Mouse (Mus musculus): ENCODE measurements around the gene Phb2. TPM values are rescaled to one million over a fixed set of nuclear protein-coding genes. Genes with fewer than 3 reads are reported as not detected.
A peak's percentile ranks its signal among the peaks of the same experiment; 100 is the strongest.

Phb2 gene
- polyA plus RNA-seq, 1 experiment, result 104 TPM

- Histone ChIP-seq H3K27ac (ENCODE audit: insufficient read depth, low read length) (no peak overlapping the region), H3K4me1 (ENCODE audit: control insufficient read depth, insufficient read depth, low read length) (peaks cover 4% of the 10 kb centered on the region), H3K4me3 (ENCODE audit: insufficient read depth, low read length) (no peak overlapping the region)
- TF ChIP-seq POLR2A (IDR thresholded peaks at IDR 0.05; ENCODE audit: extremely low read depth, insufficient read depth, low read length), result no peak
- TF ChIP-seq CTCF (IDR thresholded peaks at IDR 0.05; ENCODE audit: extremely low read depth, insufficient read depth, low read length), result 0 out of 2 replicates have a peak, but pooled peaks have one; percentile 4
Measured at GRCm38 (mm10) chr6:124702102-124702783, 9.9 kb upstream of the Phb2 start.

GRCm38 (mm10) chr6:124702784-124703103 is 9.4 kb upstream of the Phb2 start:
- H3K4me3 ChIP-seq (ENCODE audit: insufficient read depth, low read length), result no peak overlapping the region
- peaks cover 4% of the 10 kb centered on the region for H3K4me1 ChIP-seq (ENCODE audit: control insufficient read depth, insufficient read depth, low read length)
- H3K27ac ChIP-seq (ENCODE audit: insufficient read depth, low read length), result no peak overlapping the region
- TF ChIP-seq CTCF (IDR thresholded peaks at IDR 0.05; ENCODE audit: extremely low read depth, insufficient read depth, low read length) (peak; percentile 77), POLR2A (IDR thresholded peaks at IDR 0.05; ENCODE audit: extremely low read depth, insufficient read depth, low read length) (no peak)

- no peak overlapping the region for H3K27ac ChIP-seq (ENCODE audit: insufficient read depth, low read length)
- H3K4me3 ChIP-seq (ENCODE audit: insufficient read depth, low read length), result no peak overlapping the region
- TF ChIP-seq POLR2A (IDR thresholded peaks at IDR 0.05; ENCODE audit: extremely low read depth, insufficient read depth, low read length) (no peak), CTCF (IDR thresholded peaks at IDR 0.05; ENCODE audit: extremely low read depth, insufficient read depth, low read length) (no peak)
- peaks cover 4% of the 10 kb centered on the region for H3K4me1 ChIP-seq (ENCODE audit: control insufficient read depth, insufficient read depth, low read length)
Measured at GRCm38 (mm10) chr6:124703789-124704188, 8.3 kb upstream of the Phb2 start.

GRCm38 (mm10) chr6:124704417-124704816 is 7.7 kb upstream of the Phb2 start:
- Histone ChIP-seq H3K4me1 (ENCODE audit: control insufficient read depth, insufficient read depth, low read length) (peaks cover 4% of the 10 kb centered on the region), H3K4me3 (ENCODE audit: insufficient read depth, low read length) (no peak overlapping the region), H3K27ac (ENCODE audit: insufficient read depth, low read length) (no peak overlapping the region)
- TF ChIP-seq CTCF (IDR thresholded peaks at IDR 0.05; ENCODE audit: extremely low read depth, insufficient read depth, low read length), result no peak
- no peak for TF ChIP-seq POLR2A (IDR thresholded peaks at IDR 0.05; ENCODE audit: extremely low read depth, insufficient read depth, low read length)

GRCm38 (mm10) chr6:124706061-124706627 is 6.0 kb upstream of the Phb2 start:
- Histone ChIP-seq H3K27ac (ENCODE audit: insufficient read depth, low read length) (no peak overlapping the region), H3K4me3 (ENCODE audit: insufficient read depth, low read length) (no peak overlapping the region), H3K4me1 (ENCODE audit: control insufficient read depth, insufficient read depth, low read length) (peaks cover 1% of the 10 kb centered on the region; the same call in 1 of the 2 replicates)
- no peak for TF ChIP-seq CTCF (IDR thresholded peaks at IDR 0.05; ENCODE audit: extremely low read depth, insufficient read depth, low read length)
- no peak for TF ChIP-seq POLR2A (IDR thresholded peaks at IDR 0.05; ENCODE audit: extremely low read depth, insufficient read depth, low read length)

- TF ChIP-seq POLR2A (IDR thresholded peaks at IDR 0.05; ENCODE audit: extremely low read depth, insufficient read depth, low read length) (no peak), CTCF (IDR thresholded peaks at IDR 0.05; ENCODE audit: extremely low read depth, insufficient read depth, low read length) (no peak)
- Histone ChIP-seq H3K4me1 (ENCODE audit: control insufficient read depth, insufficient read depth, low read length) (peaks cover 4% of the 10 kb centered on the region; the same call in 1 of the 2 replicates), H3K4me3 (ENCODE audit: insufficient read depth, low read length) (no peak overlapping the region), H3K27ac (ENCODE audit: insufficient read depth, low read length) (no peak overlapping the region)
Measured at GRCm38 (mm10) chr6:124708289-124708889, 3.7 kb upstream of the Phb2 start.

- TF ChIP-seq CTCF (IDR thresholded peaks at IDR 0.05; ENCODE audit: extremely low read depth, insufficient read depth, low read length), result no peak
- no peak for TF ChIP-seq POLR2A (IDR thresholded peaks at IDR 0.05; ENCODE audit: extremely low read depth, insufficient read depth, low read length)
- Histone ChIP-seq H3K4me1 (ENCODE audit: control insufficient read depth, insufficient read depth, low read length) (peaks cover 4% of the 10 kb centered on the region; the same call in 1 of the 2 replicates), H3K27ac (ENCODE audit: insufficient read depth, low read length) (no peak overlapping the region), H3K4me3 (ENCODE audit: insufficient read depth, low read length) (peak overlapping the region; percentile 68)
Measured at GRCm38 (mm10) chr6:124712918-124713317, 782 bp downstream of the Phb2 start.

GRCm38 (mm10) chr6:124716864-124717490 is 4.8 kb downstream of the Phb2 start:
- H3K27ac ChIP-seq (ENCODE audit: insufficient read depth, low read length), result no peak overlapping the region
- H3K4me1 ChIP-seq (ENCODE audit: control insufficient read depth, insufficient read depth, low read length), result peaks cover 4% of the 10 kb centered on the region; the same call in 1 of the 2 replicates
- no peak for TF ChIP-seq POLR2A (IDR thresholded peaks at IDR 0.05; ENCODE audit: extremely low read depth, insufficient read depth, low read length)
- peak; percentile 52 for TF ChIP-seq CTCF (IDR thresholded peaks at IDR 0.05; ENCODE audit: extremely low read depth, insufficient read depth, low read length)

GRCm38 (mm10) chr6:124717968-124718367 is 5.8 kb downstream of the Phb2 start:
- Histone ChIP-seq H3K27ac (ENCODE audit: insufficient read depth, low read length) (no peak overlapping the region), H3K4me3 (ENCODE audit: insufficient read depth, low read length) (no peak overlapping the region), H3K4me1 (ENCODE audit: control insufficient read depth, insufficient read depth, low read length) (peaks cover 4% of the 10 kb centered on the region; the same call in 1 of the 2 replicates)
- no peak for TF ChIP-seq CTCF (IDR thresholded peaks at IDR 0.05; ENCODE audit: extremely low read depth, insufficient read depth, low read length)
- TF ChIP-seq POLR2A (IDR thresholded peaks at IDR 0.05; ENCODE audit: extremely low read depth, insufficient read depth, low read length), result no peak

More at GRCm38 (mm10) chr6:124716864-124717490, 4.8 kb downstream of the Phb2 start:
- H3K4me3 ChIP-seq (ENCODE audit: insufficient read depth, low read length), result no peak overlapping the region

Measured in cortical plate, adult 2 months (tissue).